Mouse (Mus musculus): ENCODE measurements at regions not wholly inside any gene's neighbourhood (a gene's known extent, or its start where the extent isn't known, plus 50 kb on each side); places are given as distances from the start of the nearest gene placed in this dataset.

- intact Hi-C loops (cut with DNase I) = no loop called here
- no peak for DNase-seq (ENCODE audit: low spot score)
These were observed 196.6 kb downstream of the Gm11146 start for GRCm38 (mm10) chr16:77405181-77405818.

GRCm38 (mm10) chr16:77402711-77403280 is 199.1 kb downstream of the Gm11146 start:
- DNase-seq (ENCODE audit: low spot score) = no peak
- intact Hi-C loops (cut with DNase I) = no loop called here

- intact Hi-C loops (cut with DNase I) = no loop called here
These were observed 200.5 kb downstream of the Gm11146 start for GRCm38 (mm10) chr16:77401185-77401943.

GRCm38 (mm10) chr16:77400276-77400891 is 201.5 kb downstream of the Gm11146 start:
- DNase-seq (ENCODE audit: low spot score) = no peak
- intact Hi-C loops (cut with DNase I) = no loop called here

More at GRCm38 (mm10) chr16:77401185-77401943, 200.5 kb downstream of the Gm11146 start:
- no peak for DNase-seq (ENCODE audit: low spot score)

GRCm38 (mm10) chr16:77399846-77400275 is 202.0 kb downstream of the Gm11146 start:
- intact Hi-C loops (cut with DNase I) = no loop called here
- DNase-seq (ENCODE audit: low spot score) = no peak

- intact Hi-C loops (cut with DNase I) = no loop called here
- DNase-seq (ENCODE audit: low spot score) = no peak
These were observed 207.7 kb downstream of the Gm11146 start for GRCm38 (mm10) chr16:77394054-77394716.

- intact Hi-C loops (cut with DNase I) = no loop called here
- no peak for DNase-seq (ENCODE audit: low spot score)
These were observed 208.4 kb downstream of the Gm11146 start for GRCm38 (mm10) chr16:77393470-77393869.

GRCm38 (mm10) chr16:77392205-77392604 is 209.7 kb downstream of the Gm11146 start:
- intact Hi-C loops (cut with DNase I) = no loop called here
- no peak for DNase-seq (ENCODE audit: low spot score)

GRCm38 (mm10) chr16:77384021-77384729 is 217.7 kb downstream of the Gm11146 start:
- intact Hi-C loops (cut with DNase I) = no loop called here
- no peak for DNase-seq (ENCODE audit: low spot score)

GRCm38 (mm10) chr16:77382790-77383189 is 219.1 kb downstream of the Gm11146 start:
- DNase-seq (ENCODE audit: low spot score) = no peak
- intact Hi-C loops (cut with DNase I) = no loop called here

GRCm38 (mm10) chr16:77372768-77373167 is 229.1 kb downstream of the Gm11146 start:
- intact Hi-C loops (cut with DNase I) = no loop called here
- DNase-seq (ENCODE audit: low spot score) = no peak

GRCm38 (mm10) chr16:77369810-77370209 is 232.1 kb downstream of the Gm11146 start:
- intact Hi-C loops (cut with DNase I) = no loop called here
- no peak for DNase-seq (ENCODE audit: low spot score)

GRCm38 (mm10) chr16:77365254-77365653 is 236.6 kb downstream of the Gm11146 start:
- DNase-seq (ENCODE audit: low spot score) = no peak
- intact Hi-C loops (cut with DNase I) = no loop called here

GRCm38 (mm10) chr16:77364439-77364838 is 237.5 kb downstream of the Gm11146 start:
- DNase-seq (ENCODE audit: low spot score) = no peak
- intact Hi-C loops (cut with DNase I) = no loop called here

GRCm38 (mm10) chr16:77359190-77359589 is 242.7 kb downstream of the Gm11146 start:
- DNase-seq (ENCODE audit: low spot score) = no peak
- intact Hi-C loops (cut with DNase I) = no loop called here

- no peak for DNase-seq (ENCODE audit: low spot score)
- intact Hi-C loops (cut with DNase I) = no loop called here
These were observed 246.6 kb downstream of the Gm11146 start for GRCm38 (mm10) chr16:77355260-77355659.

- no peak for DNase-seq (ENCODE audit: low spot score)
- intact Hi-C loops (cut with DNase I) = no loop called here
These were observed 247.6 kb downstream of the Gm11146 start for GRCm38 (mm10) chr16:77354201-77354712.

GRCm38 (mm10) chr16:77346128-77346527 is 255.8 kb downstream of the Gm11146 start:
- no peak for DNase-seq (ENCODE audit: low spot score)
- intact Hi-C loops (cut with DNase I) = no loop called here

GRCm38 (mm10) chr16:77332285-77332684 is 269.6 kb downstream of the Gm11146 start:
- intact Hi-C loops (cut with DNase I) = no loop called here
- no peak for DNase-seq (ENCODE audit: low spot score)
